Mouse (Mus musculus): ENCODE results near the gene Wdr66.

DNA sequence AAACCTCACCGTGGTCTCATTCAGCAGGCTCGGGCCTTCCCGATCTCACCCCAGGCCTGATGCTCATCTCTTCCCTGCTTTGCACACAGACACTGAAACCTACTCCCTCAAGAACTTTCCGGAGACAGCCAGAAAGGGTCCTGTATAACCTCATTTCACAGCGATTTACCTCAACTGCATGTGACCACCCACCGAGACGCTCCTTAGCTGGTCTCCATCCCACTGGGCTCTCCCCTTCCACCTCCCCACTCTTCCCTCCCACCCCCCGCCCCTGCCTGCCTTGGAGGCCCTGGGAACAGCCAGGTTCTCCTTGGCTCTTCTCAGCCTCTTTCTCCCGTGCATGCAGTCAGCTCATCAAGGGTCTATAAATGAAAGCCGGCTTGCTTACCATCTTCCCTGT lies 57.9 kb downstream of the Wdr66 start:
- TF ChIP-seq CTCF (conservative IDR thresholded peaks at IDR 0.05 in 1 of 2, IDR thresholded peaks at IDR 0.05 in 1 of 2; ENCODE audit: low read depth in 2 of 2, low read length in 2 of 2) (no peak), EP300 (IDR thresholded peaks at IDR 0.05; ENCODE audit: low read length) (no peak), ZNF384 (IDR thresholded peaks at IDR 0.05; ENCODE audit: low read depth, low read length) (no peak), CHD1 (IDR thresholded peaks at IDR 0.05; ENCODE audit: low read depth, low read length) (no peak), POLR2A (IDR thresholded peaks at IDR 0.05; ENCODE audit: low read depth, low read length) (no peak), POLR2AphosphoS2 (IDR thresholded peaks at IDR 0.05; ENCODE audit: low read depth, low read length) (no peak), E2F4 (IDR thresholded peaks at IDR 0.05; ENCODE audit: insufficient replicate concordance, low read depth, low read length) (no peak)

Measured in CH12.LX (cell line).